Mouse (Mus musculus): ENCODE measurements around the gene Asic2.
"Not testable (repeated sequence)": the region's sequence is repeated elsewhere in the genome, so short reads cannot be mapped to it uniquely, and the experiment has no call there.

Asic2 gene

GRCm38 (mm10) chr11:81350498-81350897, 617.8 kb downstream of the Asic2 start:
- DNase-seq (ENCODE audit: low spot score in 2 of 2) = not testable (repeated sequence)

DNA sequence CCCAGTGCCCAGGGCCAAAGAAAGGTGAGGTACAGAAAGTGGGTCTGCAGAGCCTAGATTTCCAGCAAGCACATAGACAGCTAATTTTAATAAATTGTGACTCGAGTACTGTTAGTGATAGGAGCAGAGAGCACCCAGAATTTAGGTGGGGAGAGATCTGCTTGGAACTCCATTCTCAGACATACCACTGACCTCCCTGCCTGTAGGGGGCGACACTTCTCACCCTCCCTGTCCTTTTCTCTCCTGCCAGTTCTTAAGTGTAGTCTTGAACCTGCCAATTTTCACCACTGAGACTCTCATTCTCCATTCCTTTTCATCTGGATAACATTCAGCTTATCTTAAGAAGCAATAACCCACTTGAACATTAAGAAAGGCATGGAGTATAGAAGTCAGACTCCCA, 636.3 kb downstream of the Asic2 start:
- no peak for DNase-seq (ENCODE audit: low spot score in 2 of 2)

GRCm38 (mm10) chr11:81330982-81331381, 637.3 kb downstream of the Asic2 start:
- no peak for DNase-seq (ENCODE audit: low spot score in 2 of 2)

DNA sequence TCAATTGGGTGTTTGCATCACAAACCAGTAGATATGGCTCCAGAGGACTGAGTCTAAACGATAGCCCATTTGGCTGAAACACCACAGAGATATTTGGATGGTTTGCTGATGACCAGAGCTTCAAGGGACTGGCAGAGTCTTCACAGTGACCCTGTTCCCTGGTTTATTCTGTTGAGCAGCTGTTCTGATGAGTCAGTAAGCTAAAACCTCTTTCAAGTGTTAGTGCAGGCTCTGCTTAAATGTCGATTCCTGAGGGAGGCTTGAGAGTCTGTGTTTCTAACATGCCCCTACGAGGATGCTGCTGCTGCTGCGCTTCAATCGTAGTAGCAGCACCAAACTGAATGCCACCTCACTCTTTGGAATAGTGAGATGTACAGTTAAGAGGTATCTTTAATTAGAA, 640.2 kb downstream of the Asic2 start:
- DNase-seq (ENCODE audit: low spot score in 2 of 2) = no peak

GRCm38 (mm10) chr11:81323146-81323545, 645.1 kb downstream of the Asic2 start:
- DNase-seq (ENCODE audit: low spot score in 2 of 2) = no peak

DNA sequence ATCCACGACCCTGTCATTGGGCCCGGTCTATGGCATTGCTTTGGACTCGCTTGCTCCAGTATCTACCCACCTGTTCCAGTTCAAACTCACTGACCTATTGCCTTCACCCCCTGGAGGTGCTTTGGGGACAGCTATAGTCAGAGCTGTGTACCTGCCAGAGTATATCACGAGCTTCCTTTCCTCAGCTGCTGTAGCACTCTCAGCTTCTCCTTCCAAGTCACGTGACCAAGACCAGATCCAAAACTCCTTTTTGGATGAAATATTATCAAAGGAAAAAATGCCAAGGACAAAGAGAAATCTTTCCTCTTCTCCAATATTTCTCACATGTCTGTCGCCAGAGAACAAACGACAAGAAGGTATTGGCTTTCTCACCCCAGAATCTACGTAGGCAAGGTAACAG, 645.8 kb downstream of the Asic2 start:
- no peak for DNase-seq (ENCODE audit: low spot score in 2 of 2)

DNA sequence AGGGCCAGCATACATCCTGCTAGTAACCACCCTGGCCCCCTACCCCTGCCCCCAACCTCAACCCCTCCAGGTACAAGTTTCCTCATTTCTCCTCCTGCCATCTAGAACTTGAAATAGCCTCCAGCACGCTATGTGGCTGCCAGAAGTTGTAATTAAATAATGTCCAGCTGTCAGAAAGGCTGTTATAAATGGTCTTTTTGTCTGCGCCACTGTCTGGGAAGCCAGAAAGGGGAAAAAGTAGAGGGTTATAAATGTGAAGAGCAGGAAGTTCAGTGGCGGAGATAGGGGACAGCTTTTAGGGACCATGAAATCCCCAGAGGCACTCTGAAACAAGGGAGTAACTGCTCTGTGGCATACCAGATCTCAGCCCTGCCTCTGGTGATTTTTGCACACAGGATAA, 678.2 kb downstream of the Asic2 start:
- no peak for DNase-seq (ENCODE audit: low spot score in 2 of 2)

GRCm38 (mm10) chr11:81283185-81283584, 685.1 kb downstream of the Asic2 start:
- DNase-seq (ENCODE audit: low spot score in 2 of 2) = no peak

- no peak for DNase-seq (ENCODE audit: low spot score in 2 of 2)
Observed at GRCm38 (mm10) chr11:81280070-81280469, 688.2 kb downstream of the Asic2 start.

- no peak for DNase-seq (ENCODE audit: low spot score in 2 of 2)
Observed at GRCm38 (mm10) chr11:81277406-81277805, 690.9 kb downstream of the Asic2 start.

GRCm38 (mm10) chr11:81272677-81273418, 695.4 kb downstream of the Asic2 start:
- DNase-seq (ENCODE audit: low spot score in 2 of 2) = no peak

GRCm38 (mm10) chr11:81271422-81271821, 696.8 kb downstream of the Asic2 start:
- no peak for DNase-seq (ENCODE audit: low spot score in 2 of 2)

DNA sequence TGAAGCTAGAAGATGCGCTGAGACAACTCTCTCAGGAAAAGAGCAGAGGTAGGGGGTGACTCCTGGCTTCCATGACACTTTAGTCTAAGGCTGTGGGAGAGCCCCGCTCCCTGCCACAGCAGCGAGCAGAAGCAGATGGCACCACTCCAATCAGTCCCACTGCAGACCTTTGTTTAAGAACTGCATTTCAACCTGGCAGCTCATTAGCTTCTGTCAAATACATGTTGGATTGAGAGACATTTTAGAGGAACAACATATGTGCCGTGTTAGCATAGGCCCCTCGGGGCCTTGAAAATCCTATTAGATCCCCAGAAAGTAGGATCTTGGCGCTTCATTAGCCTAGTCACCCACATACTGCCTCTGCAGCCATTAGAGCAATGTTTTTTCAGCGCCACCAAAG, 697.7 kb downstream of the Asic2 start:
- no peak for DNase-seq (ENCODE audit: low spot score in 2 of 2)

DNA sequence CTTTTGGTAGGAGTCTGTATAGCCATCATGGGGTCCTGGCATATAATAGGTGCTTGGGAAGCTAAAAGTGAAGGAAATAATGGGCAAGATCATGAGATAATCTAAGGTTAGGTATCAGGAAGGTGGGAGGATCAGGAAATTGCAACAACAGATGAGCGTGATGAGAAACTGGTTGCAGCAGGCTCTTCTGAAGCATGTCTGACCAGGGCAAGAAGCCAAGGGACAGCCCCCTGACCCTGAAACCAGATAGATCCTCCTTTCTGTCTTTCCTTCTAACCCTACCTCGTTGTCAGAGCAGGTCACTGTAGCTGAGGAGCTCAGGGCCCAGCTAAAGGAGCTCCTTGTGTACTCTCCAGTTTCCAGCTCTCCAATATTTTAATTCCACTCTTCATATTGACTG, 704.5 kb downstream of the Asic2 start:
- DNase-seq (ENCODE audit: low spot score in 2 of 2) = no peak

- peak in 1 of 2 experiments; percentile 21 for DNase-seq (ENCODE audit: low spot score in 2 of 2)
Observed at GRCm38 (mm10) chr11:81263193-81263592, 705.1 kb downstream of the Asic2 start.

GRCm38 (mm10) chr11:81261259-81261658, 707.0 kb downstream of the Asic2 start:
- no peak for DNase-seq (ENCODE audit: low spot score in 2 of 2)

GRCm38 (mm10) chr11:81241183-81241582, 727.1 kb downstream of the Asic2 start:
- not testable (repeated sequence) for DNase-seq (ENCODE audit: low spot score in 2 of 2)

DNA sequence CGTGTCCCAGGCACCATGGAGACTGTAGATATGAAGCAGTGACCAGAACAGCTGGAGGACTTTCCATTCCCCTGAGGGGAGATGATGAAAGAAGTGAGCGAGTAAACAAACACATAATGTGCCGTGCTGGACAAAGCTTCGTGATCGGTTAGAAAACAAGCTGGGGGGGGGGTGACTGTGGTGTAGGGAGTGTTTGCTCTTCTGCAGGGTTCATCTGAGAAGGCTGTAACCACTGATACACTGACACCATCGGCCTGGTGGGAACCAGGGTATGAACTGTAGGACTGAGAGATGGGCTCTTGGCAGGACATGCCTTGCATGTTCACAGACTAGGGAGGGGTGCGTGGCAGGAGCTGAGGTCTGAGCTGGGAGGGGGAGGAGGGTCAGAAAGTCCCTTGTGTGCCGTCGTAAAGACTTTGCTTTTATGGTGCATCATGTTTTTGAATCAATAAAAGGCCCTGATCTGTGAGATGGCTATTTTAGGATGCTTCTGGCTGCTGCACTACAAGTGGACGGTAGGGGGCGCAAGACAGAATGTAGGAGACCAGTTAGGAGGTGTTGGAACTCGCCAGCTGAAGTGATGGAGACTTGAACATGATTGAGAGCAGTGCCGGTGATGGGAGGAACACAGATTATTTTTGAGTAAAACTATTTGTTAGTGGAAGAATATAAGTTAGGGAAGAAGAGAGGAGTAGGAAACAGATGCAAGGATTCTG, 728.1 kb downstream of the Asic2 start:
- peak; percentile 22 to 25 for DNase-seq (ENCODE audit: low spot score in 2 of 2)

- no peak for DNase-seq (ENCODE audit: low spot score in 2 of 2)
Observed at GRCm38 (mm10) chr11:81239091-81239490, 729.2 kb downstream of the Asic2 start.

GRCm38 (mm10) chr11:81236070-81236469, 732.2 kb downstream of the Asic2 start:
- DNase-seq (ENCODE audit: low spot score in 2 of 2) = no peak

- no peak for DNase-seq (ENCODE audit: low spot score in 2 of 2)
Observed at GRCm38 (mm10) chr11:81223361-81223760, 744.9 kb downstream of the Asic2 start.

GRCm38 (mm10) chr11:81220786-81221185, 747.5 kb downstream of the Asic2 start:
- no peak for DNase-seq (ENCODE audit: low spot score in 2 of 2)

- no peak for DNase-seq (ENCODE audit: low spot score in 2 of 2)
Observed at GRCm38 (mm10) chr11:81205471-81205870, 762.8 kb downstream of the Asic2 start.

Measured in right cerebral cortex, adult 2 months (tissue).